Mouse (Mus musculus) granulocyte monocyte progenitor cell, adult 5-6 weeks (primary cell): Measurements from ENCODE around the gene Oxld1. TPM values are rescaled to one million over a fixed set of nuclear protein-coding genes. Genes with fewer than 3 reads are reported as not detected.

Experiments
- ATAC-seq: replicated peaks from 2 replicates; pipeline ENCODE4 v1.8.0; 2016; ENCODE audit warnings: mild to moderate bottlenecking, moderate TSS enrichment, inconsistent platforms; ENCODE audit not compliant: poor library complexity, severe bottlenecking
- total RNA-seq, 2 experiments: library from RNA; stranded (forward) in 1 of 2; stranded (reverse) in 1 of 2; fragments of 200-712, 200-1000 nt in 1 of 2; fragments of >200 nt in 1 of 2; fragmentation: Nextera tagmentation in 1 of 2; gene quantifications; 2 replicates each; pipeline ENCODE4 v1.2.3; 2014 to 2017

Gene Oxld1
- total RNA-seq, 2 experiments from 2014 or later, result 7.9 to 19.5 TPM

GRCm38 (mm10) chr11:120484265-120484981, 26.6 kb upstream of the Oxld1 start, which contains the start of gene Mrpl12:
TSS of gene Mrpl12 (plus strand) at chr11:120484613.
- peak; percentile 85 for ATAC-seq

GRCm38 (mm10) chr11:120483448-120483934, 25.6 kb upstream of the Oxld1 start:
- ATAC-seq, result no peak

DNA sequence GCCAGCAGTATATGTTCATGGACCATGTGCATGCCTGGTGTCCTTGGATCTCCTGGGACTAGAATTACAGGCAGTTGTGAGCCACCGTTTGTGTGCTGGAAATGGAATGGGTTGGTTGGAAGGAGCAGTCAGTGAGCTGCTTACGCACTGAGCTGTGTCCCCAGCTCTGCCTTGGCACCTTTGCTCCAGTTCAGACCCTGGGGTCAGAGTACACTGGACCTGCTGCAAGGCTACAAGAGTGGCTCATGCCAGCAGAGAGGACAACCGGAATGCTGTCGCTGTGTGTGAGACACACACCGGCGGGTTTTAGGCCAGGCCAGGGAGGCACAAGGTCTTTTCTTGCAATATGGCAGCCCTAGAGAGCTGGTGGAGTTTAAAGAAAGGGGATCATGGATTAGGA, 14.2 kb upstream of the Oxld1 start:
- ATAC-seq, result no peak

GRCm38 (mm10) chr11:120467736-120468092, 9.8 kb upstream of the Oxld1 start:
- ATAC-seq, result no peak; the same call in 1 of the 2 replicates

DNA sequence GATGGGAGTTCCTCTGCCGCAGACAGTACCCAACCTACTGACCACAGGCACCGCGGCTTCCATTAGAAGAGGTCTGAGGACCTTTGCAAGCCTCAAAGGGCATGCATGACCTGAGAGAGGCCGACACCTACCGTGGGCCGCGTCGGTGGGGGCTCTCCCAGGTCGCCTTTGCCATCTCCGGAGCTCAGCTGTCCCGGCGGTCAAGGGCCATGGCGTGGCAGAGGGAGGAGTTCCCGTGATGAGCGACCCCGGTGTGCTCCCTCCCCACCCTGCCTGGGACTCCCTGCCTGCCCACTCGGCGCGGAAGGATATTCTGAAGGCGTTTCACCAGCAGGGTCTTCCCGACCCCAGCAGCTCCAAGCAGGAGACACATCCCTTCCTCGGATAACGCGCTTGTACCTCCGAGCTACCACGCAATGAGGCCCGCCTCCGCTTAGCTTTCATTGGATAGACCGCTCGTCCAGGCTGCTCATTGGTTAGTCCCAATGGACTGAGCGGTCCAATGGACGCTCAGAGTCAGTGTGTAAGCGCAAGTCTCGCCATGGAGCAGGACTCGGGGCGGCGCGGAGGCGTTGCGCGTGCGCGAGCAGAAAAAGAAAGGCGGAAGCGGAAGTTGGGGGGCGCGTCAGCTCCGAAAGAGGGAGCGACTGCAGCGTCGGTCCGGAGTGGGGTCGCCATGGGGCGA, 9.3 kb upstream of the Oxld1 start, which contains the start of gene Arl16:
Gene Arl16, minus strand, starts transcription at position 557 of the 685 bp plus-strand sequence.
- peak; percentile 94 for ATAC-seq

GRCm38 (mm10) chr11:120465521-120465920, 7.7 kb upstream of the Oxld1 start:
- no peak for ATAC-seq

DNA sequence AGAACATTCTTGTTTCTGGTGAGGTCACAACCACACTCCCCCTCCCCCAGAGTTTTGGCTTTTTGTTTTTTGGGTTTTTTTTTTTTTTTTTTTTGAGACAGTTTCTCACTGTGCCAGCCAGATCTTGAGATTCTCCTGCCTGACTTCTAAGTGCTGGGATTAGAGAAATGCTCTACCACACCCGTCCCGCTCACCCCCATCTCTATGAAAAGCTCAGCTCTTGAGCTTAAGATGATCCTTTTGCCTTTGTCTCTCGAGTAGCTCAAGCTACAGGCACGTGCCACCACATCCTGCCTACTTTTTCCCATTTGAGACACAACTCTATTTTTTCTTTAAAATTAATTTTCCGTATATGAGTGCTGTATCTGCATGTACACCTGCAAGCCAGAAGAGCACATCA, 6.5 kb upstream of the Oxld1 start:
- ATAC-seq, result no peak

GRCm38 (mm10) chr11:120463536-120463935, 5.7 kb upstream of the Oxld1 start:
- ATAC-seq, result no peak

DNA sequence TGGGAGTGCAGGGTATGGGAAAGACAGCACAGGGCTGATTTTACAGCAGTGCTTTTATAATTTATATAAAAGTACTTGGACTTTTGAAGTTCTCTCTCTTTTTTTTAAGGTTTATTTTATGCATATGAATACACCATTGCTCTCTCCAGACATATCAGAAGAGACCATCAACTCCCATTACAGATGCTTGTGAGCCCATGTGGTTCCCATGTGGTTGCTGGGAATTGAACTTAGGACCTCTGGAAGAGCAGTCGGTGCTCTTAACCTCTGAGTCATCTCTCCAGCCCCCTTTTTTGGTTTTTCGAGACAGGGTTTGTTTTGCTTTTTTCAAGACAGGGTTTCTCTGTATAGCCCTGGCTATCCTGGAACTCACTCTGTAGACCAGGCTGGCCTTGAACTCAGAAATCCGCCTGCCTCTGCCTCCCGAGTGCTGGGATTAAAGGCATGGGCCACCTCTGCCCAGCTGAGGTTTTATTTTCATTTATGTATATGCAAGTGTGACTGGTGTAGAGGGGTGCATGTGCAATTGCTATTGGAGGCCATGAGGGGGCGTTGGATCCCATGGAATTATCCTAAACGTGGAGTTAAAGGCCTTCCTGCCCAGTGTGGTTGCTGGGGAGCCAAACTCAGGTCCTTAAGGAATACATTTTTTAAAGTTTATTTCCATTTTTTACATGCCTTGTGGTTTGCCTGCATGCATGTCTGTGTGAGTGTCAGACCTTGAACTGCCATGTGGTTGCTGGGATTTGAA, 1.2 kb upstream of the Oxld1 start:
- no peak; the same call in 1 of the 2 replicates for ATAC-seq

- ATAC-seq, result peak; percentile 17
These were observed 498 bp downstream of the Oxld1 start for GRCm38 (mm10) chr11:120457370-120457769.

DNA sequence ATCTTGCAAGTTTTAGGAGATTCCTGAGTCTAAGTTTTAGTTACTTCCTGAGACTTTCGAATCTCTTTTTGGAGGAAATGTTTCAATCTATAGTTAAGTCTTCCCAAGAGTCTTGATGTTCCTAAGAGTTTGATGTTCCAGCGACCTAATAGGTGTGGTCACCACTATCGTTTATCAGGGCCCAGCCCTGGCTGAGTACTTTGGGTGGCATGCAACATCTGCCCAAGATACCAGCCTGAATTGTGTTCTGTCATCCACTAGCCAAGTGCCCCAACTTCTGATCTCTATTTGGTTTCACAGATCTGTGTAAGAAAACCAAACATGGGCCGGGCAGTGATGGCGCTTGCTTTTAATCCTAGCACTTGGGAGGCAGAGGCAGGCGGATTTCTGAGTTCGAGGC, 2.5 kb downstream of the Oxld1 start:
- ATAC-seq, result no peak

GRCm38 (mm10) chr11:120454965-120455364, 2.9 kb downstream of the Oxld1 start:
- no peak for ATAC-seq

DNA sequence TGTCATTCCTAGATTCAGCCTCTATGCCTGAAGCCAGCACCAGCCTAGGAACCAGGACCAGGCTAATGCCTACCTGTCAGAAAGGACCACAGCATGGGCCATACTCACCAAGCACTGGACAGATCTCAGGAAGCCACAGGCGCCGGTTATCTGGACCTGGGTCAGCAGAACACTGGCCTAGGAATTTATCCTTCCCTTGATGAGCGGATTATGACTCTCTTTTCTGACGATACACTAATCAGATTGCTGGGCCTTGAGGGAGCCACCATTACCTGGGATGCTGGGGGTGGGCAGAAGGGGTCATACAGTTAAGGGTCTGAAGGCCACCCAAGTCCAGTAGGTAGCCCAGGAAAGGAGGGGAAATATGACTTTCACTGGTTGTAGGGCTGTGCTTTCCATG, 4.6 kb downstream of the Oxld1 start, which contains the start of gene Pde6g:
Gene Pde6g, minus strand, starts transcription at position 195 of the 400 bp plus-strand sequence.
- no peak for ATAC-seq

- no peak for ATAC-seq
These were observed 5.6 kb downstream of the Oxld1 start for GRCm38 (mm10) chr11:120452246-120452645.

- ATAC-seq, result no peak
These were observed 10.7 kb downstream of the Oxld1 start for GRCm38 (mm10) chr11:120447179-120447578.

- no peak for ATAC-seq
These were observed 12.4 kb downstream of the Oxld1 start for GRCm38 (mm10) chr11:120445475-120445874.

DNA sequence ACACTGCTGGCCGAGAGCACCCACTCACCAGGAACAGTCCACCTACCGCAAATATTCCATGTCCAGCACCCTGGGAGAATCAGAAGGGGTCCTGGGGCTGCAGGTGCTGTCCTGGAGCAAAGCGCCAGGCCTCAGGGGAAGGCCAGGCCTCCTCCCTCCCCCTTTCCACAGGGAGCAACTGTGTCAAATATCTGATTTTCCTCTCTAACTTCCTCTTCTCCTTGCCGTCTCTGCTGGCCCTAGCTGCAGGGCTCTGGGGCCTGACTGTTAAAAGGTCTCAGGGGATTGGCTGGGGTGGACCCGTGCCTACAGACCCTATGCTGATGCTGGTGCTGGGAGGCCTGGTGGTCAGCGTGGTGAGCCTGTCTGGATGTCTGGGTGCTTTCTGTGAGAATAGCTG, 13.8 kb downstream of the Oxld1 start:
- ATAC-seq, result peak; percentile 55

- ATAC-seq, result no peak
These were observed 15.0 kb downstream of the Oxld1 start for GRCm38 (mm10) chr11:120442765-120443280.

DNA sequence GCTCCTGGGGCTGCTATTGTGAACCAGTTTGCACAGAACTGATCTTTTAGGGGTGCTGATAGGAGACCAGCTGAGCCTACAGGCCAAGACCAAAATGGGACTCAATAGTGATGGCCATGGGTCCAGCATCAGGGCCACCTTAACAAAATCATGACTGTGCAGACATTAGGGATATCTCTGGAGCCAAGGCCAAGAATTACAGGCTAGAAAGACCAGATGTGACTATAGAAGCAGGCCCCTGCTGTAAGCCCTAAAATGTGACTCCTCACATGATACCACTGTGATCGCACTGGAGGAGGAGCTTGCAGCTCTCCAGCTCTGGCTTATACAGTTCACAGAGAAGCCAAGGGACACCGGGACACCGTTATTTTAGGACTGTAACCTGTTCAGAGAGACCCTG, 15.5 kb downstream of the Oxld1 start, which contains the start of gene Tspan10:
Gene Tspan10, plus strand, starts transcription at position 301 of the 400 bp plus-strand sequence.
- ATAC-seq, result no peak

DNA sequence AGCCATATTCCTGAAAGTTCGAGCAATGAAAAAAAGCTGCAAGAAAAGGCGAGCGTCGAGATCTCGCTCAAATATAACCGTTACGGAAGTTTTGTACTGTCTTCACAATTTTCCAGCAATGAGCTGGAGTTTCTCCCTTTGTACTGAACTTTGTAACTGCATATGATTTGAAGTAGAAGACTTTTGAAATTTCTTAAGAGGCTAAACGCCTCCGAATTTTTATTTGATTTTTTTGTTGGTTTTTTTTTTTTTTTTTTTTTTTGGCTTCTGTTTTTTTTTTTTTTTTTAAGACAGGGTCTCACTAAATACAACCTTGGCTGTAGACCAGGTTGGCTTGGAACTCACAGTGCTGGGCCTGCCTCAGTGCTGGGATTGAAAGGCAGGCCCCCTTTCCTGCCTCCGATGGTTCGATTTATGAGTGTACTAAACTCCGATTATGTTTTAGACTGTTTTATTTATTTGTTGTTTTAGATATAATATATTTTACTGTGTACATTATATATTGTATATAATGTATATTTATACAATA, 19.9 kb downstream of the Oxld1 start:
- ATAC-seq, result no peak
